Mouse (Mus musculus) yolk sac, embryonic 10.5 days (tissue): ENCODE data around the gene Spats1.
A peak's percentile ranks its signal among the peaks of the same experiment; 100 is the strongest.

Experiments
- DNase-seq: peaks from one replicate; pipeline ENCODE4 v3.0.0-alpha.2; 2017; ENCODE audit warnings: low spot score

The Spats1 gene

DNA sequence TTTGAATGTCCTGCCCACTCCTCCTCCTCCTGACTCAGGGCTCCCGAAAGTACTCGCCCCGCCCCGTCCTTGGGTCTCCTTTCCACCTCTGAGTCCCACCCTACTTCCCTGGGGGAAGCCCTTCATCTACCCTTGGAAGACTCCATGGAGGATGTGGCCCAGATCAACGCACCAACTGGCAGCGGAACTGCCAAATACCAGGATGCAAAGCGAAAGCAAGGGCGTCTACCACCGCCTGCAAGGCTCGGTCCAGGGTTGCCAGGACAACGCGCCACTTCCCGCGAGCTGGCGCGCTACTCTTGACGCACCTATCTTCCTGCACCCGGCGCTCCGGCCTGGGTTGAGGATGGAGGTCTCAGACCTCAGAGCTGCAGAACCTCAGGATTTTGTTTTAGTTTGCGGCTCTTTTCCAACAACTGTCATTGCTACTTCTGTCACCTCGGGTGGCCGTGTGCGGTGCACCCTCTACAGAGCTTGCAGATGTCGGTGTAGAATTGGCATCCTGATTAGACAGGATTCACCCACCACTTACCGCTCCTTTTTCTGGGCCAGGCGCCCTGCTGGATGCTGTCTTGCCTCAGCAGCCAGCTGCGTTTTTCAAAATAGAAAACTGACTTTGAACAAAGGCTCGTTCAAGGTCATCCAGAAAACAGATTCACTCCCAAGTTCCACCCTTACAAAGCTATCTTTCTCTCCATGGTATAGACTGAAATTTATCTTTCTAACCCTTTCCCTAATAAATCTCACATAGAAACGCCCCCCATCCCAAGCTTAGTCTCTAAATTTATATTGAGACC lies at the start of gene Spats1:
TSS of gene Spats1 (minus strand) at position 747 of the 797 bp plus-strand sequence.
- DNase-seq: peak; percentile 3

- no peak for DNase-seq
Observed at GRCm38 (mm10) chr17:45524961-45525360, 49.7 kb upstream of the Spats1 start.

GRCm38 (mm10) chr17:45523263-45523662 lies 48.0 kb upstream of the Spats1 start, which contains the start of gene Tcte1:
Gene Tcte1 (plus strand): TSS chr17:45523434.
- peak; percentile 42 for DNase-seq

DNA sequence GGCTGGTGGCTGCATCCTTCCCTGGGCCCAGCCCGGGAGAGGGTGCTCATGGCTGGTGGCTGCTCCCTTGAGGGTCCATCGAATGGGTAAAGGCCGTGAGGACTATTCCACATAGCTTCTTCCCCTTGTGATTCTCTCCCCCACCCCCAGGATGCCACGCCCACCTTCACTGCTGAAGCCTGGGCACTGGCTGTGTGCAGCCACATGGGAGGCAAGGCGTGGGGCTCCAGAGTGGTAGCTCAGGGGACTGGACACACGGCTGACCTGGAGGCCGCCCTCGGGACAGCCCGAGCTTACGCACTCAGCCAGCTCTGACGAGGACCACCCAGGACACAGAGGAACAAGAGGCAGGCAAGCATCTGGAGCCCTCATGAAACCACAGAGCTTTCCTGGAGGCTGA lies 44.9 kb upstream of the Spats1 start:
- DNase-seq: no peak

DNA sequence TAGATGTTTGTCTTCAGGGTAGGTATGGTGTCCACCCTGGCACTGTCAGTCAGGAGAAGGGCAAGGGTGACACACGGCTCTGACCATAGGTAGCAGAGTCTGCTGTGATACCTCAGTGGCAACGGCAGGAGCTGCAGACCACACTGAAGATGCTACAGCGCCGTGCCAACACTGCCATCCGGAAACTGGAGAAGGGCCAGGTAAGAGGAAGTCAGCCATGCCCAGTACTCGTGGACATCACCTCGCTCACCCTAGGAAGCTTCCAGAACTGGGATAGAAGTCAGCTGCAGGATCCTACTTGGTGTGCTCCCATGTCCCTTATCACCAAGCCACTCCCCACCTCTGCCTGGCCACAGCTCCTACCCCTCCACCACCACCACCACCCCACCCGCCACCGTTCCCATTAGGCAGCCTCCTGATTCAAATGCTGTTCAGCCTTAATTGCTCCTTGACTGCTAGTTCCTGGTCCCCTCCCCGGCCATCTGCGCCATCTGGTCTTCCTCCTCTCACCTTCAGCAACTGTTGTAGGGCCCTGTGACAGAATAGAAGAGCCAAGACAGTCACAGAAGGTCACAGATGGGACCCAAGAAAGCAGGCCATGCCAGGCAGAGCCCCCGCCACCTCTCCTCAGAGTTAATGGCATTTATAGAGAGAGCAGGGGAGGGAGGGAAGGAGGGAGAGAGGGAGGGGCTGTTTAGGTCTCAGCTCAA lies 43.7 kb upstream of the Spats1 start:
- DNase-seq: no peak

GRCm38 (mm10) chr17:45517549-45518215 lies 42.5 kb upstream of the Spats1 start:
- no peak for DNase-seq

DNA sequence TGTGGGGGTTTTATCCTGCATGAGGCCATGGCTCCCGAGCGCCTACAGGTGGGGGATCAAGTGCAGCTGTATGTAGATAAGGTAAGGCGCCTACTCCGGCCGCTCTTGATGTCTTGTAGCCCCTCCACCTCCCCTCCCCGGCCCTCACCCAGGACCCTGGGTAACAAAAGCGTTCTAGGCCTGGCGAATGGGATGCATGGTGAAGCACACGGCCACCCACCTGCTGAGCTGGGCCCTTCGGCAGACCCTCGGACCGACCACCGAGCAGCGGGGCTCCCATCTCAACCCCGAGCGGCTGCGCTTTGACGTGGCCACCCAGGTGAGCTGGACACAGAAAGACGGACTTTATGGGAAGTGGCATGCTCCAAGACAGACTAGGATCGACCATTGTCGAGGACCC lies 41.9 kb upstream of the Spats1 start:
- DNase-seq: no peak

DNA sequence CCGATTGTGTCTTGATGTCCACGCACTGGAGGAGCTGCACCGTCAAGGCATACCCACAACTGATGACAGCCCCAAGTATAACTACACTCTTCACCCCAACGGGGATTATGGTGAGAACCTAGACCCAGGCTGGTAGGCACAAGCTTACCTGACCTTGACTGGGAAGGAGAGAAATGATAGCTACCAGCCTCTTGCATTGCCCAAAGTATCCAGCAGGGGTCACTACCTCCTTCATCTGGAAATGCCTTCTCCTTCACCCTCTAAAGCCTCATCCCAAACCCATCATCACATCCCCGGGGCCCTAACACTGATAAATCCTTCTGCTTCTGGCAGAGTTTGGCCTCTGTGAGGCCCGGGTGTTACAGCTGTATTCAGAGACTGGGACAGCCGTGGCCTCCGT lies 41.3 kb upstream of the Spats1 start:
- DNase-seq: peak; percentile 50

DNA sequence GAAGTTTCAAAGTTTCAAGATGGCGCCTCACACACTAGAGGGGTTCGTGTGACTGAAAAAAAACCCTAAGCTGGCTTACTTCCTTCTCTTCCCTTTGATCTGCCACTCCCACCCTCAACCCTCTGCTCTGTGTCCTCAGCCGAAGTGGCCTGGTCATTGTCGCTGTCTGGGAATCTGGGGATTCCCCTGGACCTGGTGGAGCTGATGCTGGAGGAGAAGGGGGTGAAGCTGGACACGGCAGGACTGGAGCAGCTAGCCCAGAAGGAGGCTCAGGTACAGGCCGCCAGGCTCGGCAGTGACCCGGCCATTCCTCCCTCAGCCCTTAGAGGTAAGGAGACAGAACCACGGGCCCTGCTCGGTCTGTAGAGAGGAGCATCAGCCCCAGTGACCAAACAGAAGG lies 40.6 kb upstream of the Spats1 start:
- no peak for DNase-seq

DNA sequence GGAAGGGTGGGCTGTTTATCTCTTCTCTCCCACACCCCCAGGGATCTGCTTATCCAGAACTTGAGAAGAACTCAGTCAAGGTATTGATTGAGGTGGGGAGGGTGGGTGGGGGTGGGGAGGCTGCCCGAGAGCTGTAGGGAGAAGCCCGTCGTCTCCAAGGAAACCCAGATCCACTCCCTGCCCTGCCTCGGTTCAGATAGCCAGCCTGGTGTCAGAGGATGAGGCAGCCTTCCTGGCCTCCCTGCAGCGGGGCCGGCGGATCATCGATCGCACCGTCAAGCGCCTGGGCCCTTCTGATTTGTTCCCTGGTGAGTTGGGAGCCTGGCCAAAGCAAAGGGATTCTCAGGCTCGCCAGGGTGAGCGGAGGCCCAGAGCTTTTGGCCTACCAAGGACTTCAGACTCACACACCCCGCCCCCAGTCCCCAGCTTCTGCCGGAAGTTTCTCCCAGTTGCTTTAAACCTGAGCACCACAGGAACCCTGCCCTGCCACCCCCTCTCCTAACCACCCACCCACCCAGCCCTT lies 40.0 kb upstream of the Spats1 start:
- no peak for DNase-seq

DNA sequence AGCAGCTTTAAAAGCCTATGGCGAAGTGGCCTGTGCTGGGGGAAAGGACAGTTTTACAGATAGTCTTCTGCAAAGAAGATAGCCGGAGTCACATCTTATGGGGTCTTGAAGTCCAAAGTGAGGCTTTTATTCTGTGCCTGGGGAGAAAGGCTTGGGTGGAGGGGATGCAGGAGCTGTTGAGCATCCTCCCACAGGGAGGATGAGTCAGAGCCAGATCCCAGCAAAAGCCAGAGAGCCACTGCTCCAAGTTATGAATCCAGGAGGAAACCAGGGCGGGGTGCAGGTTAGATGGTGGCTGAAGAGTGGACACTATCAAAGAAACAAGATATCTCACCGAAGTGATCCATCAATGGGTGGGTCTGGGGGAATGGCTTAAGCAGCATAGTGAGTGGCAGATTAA lies 36.5 kb upstream of the Spats1 start:
- DNase-seq: no peak

- DNase-seq: no peak
Observed at GRCm38 (mm10) chr17:45510871-45511270, 35.7 kb upstream of the Spats1 start.

- DNase-seq: peak; percentile 95
Observed at GRCm38 (mm10) chr17:45506700-45507189, 31.5 kb upstream of the Spats1 start, which contains the start of gene Aars2. Gene Aars2 (plus strand): TSS chr17:45506841.

GRCm38 (mm10) chr17:45505941-45506465 lies 30.8 kb upstream of the Spats1 start:
- DNase-seq: no peak

DNA sequence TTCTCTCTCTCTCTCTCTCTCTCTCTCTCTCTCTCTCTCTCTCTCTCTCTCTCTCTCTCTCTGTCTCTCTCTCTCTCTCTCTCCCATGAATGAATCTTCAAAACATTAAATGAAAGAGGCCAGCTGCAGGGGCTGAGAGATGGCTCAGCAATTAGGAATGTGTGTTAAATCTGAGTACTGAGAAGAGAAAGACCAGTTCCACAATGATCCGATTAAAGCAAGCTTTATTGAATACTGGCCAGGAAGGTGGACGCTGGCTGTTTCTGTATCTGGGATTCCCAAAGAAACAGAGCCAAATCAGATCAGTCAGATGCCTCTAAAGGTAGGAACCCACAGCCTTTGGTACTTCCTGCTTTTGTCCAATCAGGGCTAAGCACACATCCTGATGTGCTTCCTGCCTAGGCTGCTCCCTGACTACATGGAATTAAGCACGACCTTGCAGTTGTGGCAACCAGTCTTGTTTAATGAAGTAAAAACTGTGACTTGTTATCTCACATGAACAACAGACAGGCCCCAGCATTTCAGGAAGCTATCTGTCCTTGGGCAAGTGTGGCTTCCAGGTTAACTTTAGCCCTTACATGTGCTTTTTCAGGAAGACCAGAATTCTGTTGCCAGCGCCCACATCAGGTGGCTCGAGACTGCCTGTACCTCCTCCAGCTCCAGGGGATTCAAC lies 28.2 kb upstream of the Spats1 start:
- DNase-seq: no peak

DNA sequence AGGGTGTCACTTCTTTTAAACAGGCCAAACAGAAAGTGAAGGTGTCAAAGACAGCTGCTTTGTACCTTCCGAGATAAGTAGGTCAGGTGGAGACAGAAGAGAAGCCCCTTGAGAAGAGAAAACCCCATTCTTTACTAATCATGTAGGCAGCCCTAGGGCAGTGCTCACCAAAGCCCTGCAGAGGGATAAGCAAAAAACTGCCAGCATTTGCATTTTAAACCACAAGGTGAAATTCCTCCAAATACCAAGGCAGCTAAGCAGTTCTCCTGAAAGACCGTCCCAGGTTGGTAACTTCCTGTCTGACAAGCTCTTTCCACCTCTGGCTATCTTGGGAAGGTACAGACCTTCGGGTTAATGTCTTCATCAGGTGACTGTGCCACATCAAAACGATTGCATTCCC lies 27.1 kb upstream of the Spats1 start:
- no peak for DNase-seq

DNA sequence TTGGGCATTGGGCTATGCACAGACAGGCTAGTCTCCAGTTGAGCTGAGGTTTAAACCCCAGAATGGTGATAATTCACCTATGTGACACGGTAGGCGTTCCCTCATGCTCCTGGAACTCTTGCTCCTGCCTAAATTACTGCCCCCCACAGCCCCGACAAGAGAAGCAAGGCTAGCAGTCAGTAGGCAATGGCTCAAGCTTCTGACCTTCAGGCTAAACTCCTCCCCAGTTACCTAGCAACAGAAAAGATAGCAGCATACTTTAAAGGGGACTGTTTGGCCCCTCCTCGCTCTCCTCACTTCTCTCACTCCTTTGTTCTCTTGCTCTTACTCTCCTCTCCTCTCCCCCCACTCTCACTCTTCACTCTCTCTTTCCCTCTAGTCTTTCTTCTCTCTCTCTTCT lies 25.8 kb upstream of the Spats1 start:
- no peak for DNase-seq

DNA sequence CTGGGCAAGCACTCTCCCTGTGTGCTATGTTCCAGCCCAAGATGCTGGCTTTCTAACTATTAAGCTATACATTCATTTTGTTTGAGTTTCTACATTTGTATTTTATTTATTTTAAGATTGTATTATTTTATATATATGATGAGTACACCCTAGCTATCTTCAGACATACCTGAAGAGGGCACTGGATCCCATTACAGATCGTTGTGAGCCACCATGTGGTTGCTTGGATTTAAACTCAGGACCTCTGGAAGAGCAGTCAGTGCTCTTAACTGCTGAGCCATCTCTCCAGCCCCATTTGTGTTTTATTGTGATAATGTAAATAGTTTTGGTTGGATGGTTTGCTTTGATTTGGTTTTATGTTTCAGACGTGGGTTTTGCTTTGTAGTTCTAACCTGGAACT lies 24.3 kb upstream of the Spats1 start:
- DNase-seq: no peak

DNA sequence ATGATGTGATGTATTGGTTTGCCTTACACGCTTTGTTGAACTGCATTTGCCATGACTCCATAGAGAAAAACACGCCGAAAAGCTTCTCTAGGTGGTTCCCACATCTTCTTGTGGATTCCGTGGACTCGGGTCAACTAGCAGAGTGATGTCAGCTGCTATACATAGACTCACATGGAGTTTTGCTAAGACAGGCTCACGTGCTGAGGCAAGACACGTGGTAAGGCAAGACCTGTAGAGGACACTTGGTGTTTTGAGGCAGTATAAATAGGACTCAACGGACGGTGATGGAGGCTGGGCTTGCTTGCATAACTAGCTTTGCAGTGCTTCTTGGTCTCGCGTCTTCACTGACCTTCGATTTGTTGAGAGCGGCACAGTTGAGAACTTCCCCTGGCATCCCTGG lies 23.2 kb upstream of the Spats1 start:
- no peak for DNase-seq

DNA sequence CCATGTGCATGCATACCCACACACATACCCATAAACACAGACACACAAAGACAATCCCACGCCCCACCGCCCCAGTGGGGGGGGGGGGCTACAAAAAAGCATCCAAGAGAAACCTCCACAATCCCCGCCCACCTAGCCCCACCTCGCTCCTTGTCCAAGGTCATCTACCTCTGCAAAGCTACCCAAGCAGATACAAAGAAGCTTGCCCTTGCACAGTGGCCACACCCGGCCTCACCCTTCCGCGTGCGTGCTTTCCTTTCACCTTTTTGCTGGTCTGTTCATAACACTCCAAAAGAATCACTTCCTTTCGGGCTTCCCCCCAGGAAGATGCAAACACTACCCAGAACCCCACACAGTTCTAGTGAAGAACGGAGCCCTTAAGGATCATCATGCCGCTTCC lies 20.2 kb upstream of the Spats1 start:
- DNase-seq: no peak

- DNase-seq: no peak
Observed at GRCm38 (mm10) chr17:45490532-45491154, 15.4 kb upstream of the Spats1 start.
